Mouse (Mus musculus) midbrain, embryonic 14.5 days (tissue): ENCODE measurements around the gene Vsig10. TPM values are rescaled to one million over a fixed set of nuclear protein-coding genes. Genes with fewer than 3 reads are reported as not detected.

ENCODE experiments used
- ATAC-seq: fragments of 200-750 bp; cut with Nextera tagmentation; 2 replicates; pipeline ENCODE4 v1.8.0; 2017; ENCODE audit warnings: moderate number of reproducible peaks, moderate library complexity; ENCODE audit not compliant: low FRiP score, low TSS enrichment
- DNase-seq: peaks from one replicate; pipeline ENCODE4 v3.0.0-alpha.2; 2015
- H3K27ac ChIP-seq: fragments of 300-500 bp; sonication (generic); replicated peaks from 2 replicates; pipeline ENCODE4 v1.5.1; 2014; ENCODE audit warnings: mild to moderate bottlenecking, low read depth, low read length, moderate library complexity
- H3K27me3 ChIP-seq: fragments of 300-500 bp; sonication (generic); 2 replicates; pipeline ENCODE4 v1.6.1; 2014; ENCODE audit warnings: low read length, control low read depth, mixed read lengths; ENCODE audit not compliant: control insufficient read depth, insufficient read depth
- H3K36me3 ChIP-seq: fragments of 300-500 bp; sonication (generic); 2 replicates; pipeline ENCODE4 v1.6.1; 2014; ENCODE audit warnings: low read length, control low read depth; ENCODE audit not compliant: control insufficient read depth, insufficient read depth
- H3K4me1 ChIP-seq: fragments of 300-500 bp; sonication (generic); 2 replicates; pipeline ENCODE4 v1.6.1; 2014; ENCODE audit warnings: mild to moderate bottlenecking, antibody characterized with exemption, low read length, control low read depth; ENCODE audit not compliant: control insufficient read depth, insufficient read depth
- H3K4me2 ChIP-seq: fragments of 300-500 bp; sonication (generic); 2 replicates; pipeline ENCODE4 v1.6.1; 2014; ENCODE audit warnings: mild to moderate bottlenecking, low read length, moderate library complexity
- H3K4me3 ChIP-seq: fragments of 300-500 bp; sonication (generic); replicated peaks from 2 replicates; pipeline ENCODE4 v1.5.1; 2014; ENCODE audit warnings: low read depth, low read length
- H3K9ac ChIP-seq: fragments of 300-500 bp; sonication (generic); replicated peaks from 2 replicates; pipeline ENCODE4 v1.6.1; 2014; ENCODE audit warnings: mild to moderate bottlenecking, low read length, moderate library complexity
- H3K9me3 ChIP-seq: fragments of 300-500 bp; sonication (generic); 2 replicates; pipeline ENCODE4 v1.6.1; 2016; ENCODE audit warnings: low read length, control low read depth, mixed read lengths; ENCODE audit not compliant: control insufficient read depth
- WGBS: fragments of 180-500 bp; shearing (Covaris S2); extraction: QIAGEN DNeasy Blood & Tissue Kit; methylation state at CpG from one replicate; pipeline ENCODE4 v1.1.7; 2014; 5-methylcytosine and 5-hydroxymethylcytosine counted together
- polyA plus RNA-seq: library from polyadenylated mRNA; unstranded; fragments of >200 nt; fragmentation: Nextera tagmentation; extraction: Ambion mirVana; gene quantifications from 2 replicates; pipeline ENCODE4 v1.2.1, GENCODE M21; 2014

The Vsig10 gene
- 0.24 and 1.3 TPM in 2 replicates for polyA plus RNA-seq

GRCm38 (mm10) chr5:117318741-117319629, at the start of gene Vsig10:
TSS of gene Vsig10 (plus strand) at chr5:117319083.
- Histone ChIP-seq H3K9me3 (no peaks in the 10 kb centered on the region), H3K27me3 (peaks cover 11% of the 10 kb centered on the region), H3K27ac (no peak within 1 kb of the TSS), H3K4me1 (peaks cover 16% of the 10 kb centered on the region; the same call in 1 of the 2 replicates), H3K36me3 (no peaks in the 10 kb centered on the region), H3K4me2 (peak within 1 kb of the TSS; percentile 99), H3K4me3 (peak within 1 kb of the TSS; percentile 65), H3K9ac (peak within 1 kb of the TSS; percentile 65)
- ATAC-seq (peak; percentile 40; the same call in 1 of the 2 replicates), DNase-seq (peak; percentile 76)
- WGBS, result under 1% methylated on average over 81 of the region's 81 CpGs

GRCm38 (mm10) chr5:117269395-117269794, 49.5 kb upstream of the Vsig10 start:
- WGBS, result 94% methylated on average over 12 of the region's 12 CpGs
- Histone ChIP-seq H3K4me3 (no peak overlapping the region), H3K4me1 (no peaks in the 10 kb centered on the region), H3K9ac (no peak overlapping the region), H3K9me3 (no peaks in the 10 kb centered on the region), H3K4me2 (no peak overlapping the region), H3K27ac (no peak overlapping the region), H3K27me3 (no peaks in the 10 kb centered on the region), H3K36me3 (peaks cover 45% of the 10 kb centered on the region)
- DNase-seq (no peak), ATAC-seq (no peak)

- no peaks in the 10 kb centered on the region for H3K9me3 ChIP-seq
- H3K27me3 ChIP-seq, result no peaks in the 10 kb centered on the region
- WGBS, result 92% methylated on average over 14 of the region's 14 CpGs
- DNase-seq (no peak), ATAC-seq (no peak)
- H3K4me3 ChIP-seq, result no peak overlapping the region
- no peak overlapping the region for H3K27ac ChIP-seq
- no peak overlapping the region for H3K4me2 ChIP-seq
- H3K36me3 ChIP-seq, result peaks cover 23% of the 10 kb centered on the region
- no peak overlapping the region for H3K9ac ChIP-seq
- no peaks in the 10 kb centered on the region for H3K4me1 ChIP-seq
These were observed 46.9 kb upstream of the Vsig10 start for GRCm38 (mm10) chr5:117271945-117272344.

GRCm38 (mm10) chr5:117274817-117275216, 44.1 kb upstream of the Vsig10 start:
- Histone ChIP-seq H3K27me3 (no peaks in the 10 kb centered on the region), H3K27ac (no peak overlapping the region), H3K9me3 (no peaks in the 10 kb centered on the region), H3K9ac (no peak overlapping the region), H3K4me1 (no peaks in the 10 kb centered on the region), H3K36me3 (peaks cover 15% of the 10 kb centered on the region), H3K4me2 (no peak overlapping the region), H3K4me3 (no peak overlapping the region)
- ATAC-seq, result no peak
- WGBS, result 69% methylated on average over 5 of the region's 5 CpGs
- DNase-seq, result peak; percentile 45

- H3K4me1 ChIP-seq, result no peaks in the 10 kb centered on the region
- no peaks in the 10 kb centered on the region for H3K9me3 ChIP-seq
- DNase-seq, result no peak
- no peak overlapping the region for H3K9ac ChIP-seq
- no peak overlapping the region for H3K27ac ChIP-seq
- H3K36me3 ChIP-seq, result peaks cover 28% of the 10 kb centered on the region
- no peak overlapping the region for H3K4me2 ChIP-seq
- H3K27me3 ChIP-seq, result no peaks in the 10 kb centered on the region
- 98% methylated on average over 6 of the region's 6 CpGs for WGBS
- no peak for ATAC-seq
- H3K4me3 ChIP-seq, result no peak overlapping the region
These were observed 41.1 kb upstream of the Vsig10 start for GRCm38 (mm10) chr5:117277784-117278183.

- no peak for DNase-seq
- Histone ChIP-seq H3K4me3 (no peak overlapping the region), H3K27ac (no peak overlapping the region), H3K36me3 (peaks cover 33% of the 10 kb centered on the region), H3K4me1 (no peaks in the 10 kb centered on the region), H3K9me3 (no peaks in the 10 kb centered on the region), H3K4me2 (no peak overlapping the region), H3K27me3 (no peaks in the 10 kb centered on the region), H3K9ac (no peak overlapping the region)
- ATAC-seq, result no peak
- 95% methylated on average over 15 of the region's 15 CpGs for WGBS
These were observed 39.8 kb upstream of the Vsig10 start for GRCm38 (mm10) chr5:117278809-117279668.

GRCm38 (mm10) chr5:117279669-117280050, 39.2 kb upstream of the Vsig10 start:
- no peak overlapping the region for H3K4me2 ChIP-seq
- 84% methylated on average over 4 of the region's 4 CpGs for WGBS
- ATAC-seq, result no peak

GRCm38 (mm10) chr5:117281536-117281935, 37.3 kb upstream of the Vsig10 start:
- Histone ChIP-seq H3K36me3 (peaks cover 47% of the 10 kb centered on the region), H3K27me3 (no peaks in the 10 kb centered on the region)
- 96% methylated on average over 10 of the region's 10 CpGs for WGBS

More at GRCm38 (mm10) chr5:117279669-117280050, 39.2 kb upstream of the Vsig10 start:
- H3K4me1 ChIP-seq, result no peaks in the 10 kb centered on the region
- no peak overlapping the region for H3K27ac ChIP-seq
- H3K36me3 ChIP-seq, result peaks cover 39% of the 10 kb centered on the region
- no peaks in the 10 kb centered on the region for H3K9me3 ChIP-seq
- no peak overlapping the region for H3K9ac ChIP-seq
- no peaks in the 10 kb centered on the region for H3K27me3 ChIP-seq
- no peak for DNase-seq
- no peak overlapping the region for H3K4me3 ChIP-seq

More at GRCm38 (mm10) chr5:117281536-117281935, 37.3 kb upstream of the Vsig10 start:
- no peak overlapping the region for H3K4me3 ChIP-seq
- no peak overlapping the region for H3K9ac ChIP-seq
- H3K4me2 ChIP-seq, result no peak overlapping the region
- DNase-seq (no peak), ATAC-seq (no peak)
- H3K4me1 ChIP-seq, result peaks cover 10% of the 10 kb centered on the region
- H3K27ac ChIP-seq, result no peak overlapping the region
- no peaks in the 10 kb centered on the region for H3K9me3 ChIP-seq
